Mouse (Mus musculus): Measurements from ENCODE around the gene Rnf220. TPM values are rescaled to one million over a fixed set of nuclear protein-coding genes. Genes with fewer than 3 reads are reported as not detected.

The Rnf220 gene
- polyA plus RNA-seq, 1 experiment from 2014 or later: 115 TPM

- WGBS: 72% methylated on average over 1 of the region's 1 CpGs
- H3K36me3 ChIP-seq (ENCODE audit: poor library complexity, severe bottlenecking): no peaks in the 10 kb centered on the region
- H3K27ac ChIP-seq: no peak overlapping the region
- no peaks in the 10 kb centered on the region for H3K27me3 ChIP-seq
- H3K4me2 ChIP-seq: peak overlapping the region; percentile 62
- no peak for ATAC-seq
- peaks cover 28% of the 10 kb centered on the region; the same call in 1 of the 2 replicates for H3K4me1 ChIP-seq
- no peaks in the 10 kb centered on the region for H3K9me3 ChIP-seq (replicated peaks)
- no peak overlapping the region for H3K4me3 ChIP-seq
- H3K9ac ChIP-seq: no peak overlapping the region
Observed at GRCm38 (mm10) chr4:117250982-117251381, 245.9 kb downstream of the Rnf220 start.

DNA sequence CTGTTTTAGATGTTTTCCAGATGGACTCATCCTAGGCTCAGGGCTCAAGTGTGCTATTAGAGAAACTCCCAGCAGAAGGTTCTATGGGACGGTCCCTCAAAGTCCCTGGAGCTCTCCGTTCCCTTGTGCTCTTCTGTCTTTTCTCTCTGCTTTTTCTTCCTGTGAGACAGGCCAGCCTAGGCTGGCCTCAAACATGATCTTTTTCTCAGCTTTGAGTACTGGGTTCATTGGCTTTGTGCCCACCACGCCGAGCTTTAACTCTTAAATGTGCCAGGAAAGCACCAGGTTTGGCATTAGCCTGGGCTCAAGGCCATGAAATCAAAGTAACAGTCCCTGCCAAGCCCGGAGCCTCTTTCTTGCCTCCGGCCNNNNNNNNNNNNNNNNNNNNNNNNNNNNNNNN lies 256.0 kb downstream of the Rnf220 start:
- 0 out of 2 replicates have a peak, but pooled peaks cover 3% of the 10 kb centered on the region for H3K4me1 ChIP-seq
- no peaks in the 10 kb centered on the region for H3K9me3 ChIP-seq (replicated peaks)
- H3K4me2 ChIP-seq: no peak overlapping the region
- 78% methylated on average over 6 of the region's 6 CpGs for WGBS
- H3K36me3 ChIP-seq (ENCODE audit: poor library complexity, severe bottlenecking): no peaks in the 10 kb centered on the region
- H3K9ac ChIP-seq: no peak overlapping the region
- no peak overlapping the region for H3K27ac ChIP-seq
- H3K4me3 ChIP-seq: no peak overlapping the region
- no peaks in the 10 kb centered on the region for H3K27me3 ChIP-seq
- no peak for ATAC-seq

DNA sequence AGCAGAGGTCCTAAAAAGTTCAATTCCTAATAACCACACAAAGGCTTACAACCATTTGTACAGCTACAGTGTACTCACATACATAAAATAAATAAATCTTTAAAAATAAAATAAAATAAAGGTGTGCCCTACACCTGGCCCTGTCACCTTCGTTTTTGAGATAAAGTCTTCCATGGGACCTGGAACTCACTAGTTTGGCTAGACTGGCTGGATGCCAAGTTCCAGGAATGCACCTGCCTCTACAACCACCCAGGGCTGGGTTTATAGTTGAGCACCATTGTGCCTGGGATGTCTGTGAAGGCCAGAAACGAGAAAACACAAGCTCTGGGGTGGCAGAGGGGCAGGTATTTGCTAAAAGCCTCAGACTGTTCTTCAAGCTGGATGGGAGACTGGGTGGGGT lies 257.7 kb downstream of the Rnf220 start:
- WGBS: 52% methylated on average over 2 of the region's 2 CpGs
- no peak for ATAC-seq
- Histone ChIP-seq H3K27me3 (no peaks in the 10 kb centered on the region), H3K36me3 (ENCODE audit: poor library complexity, severe bottlenecking) (no peaks in the 10 kb centered on the region), H3K27ac (no peak overlapping the region), H3K9ac (no peak overlapping the region), H3K4me3 (no peak overlapping the region), H3K4me2 (no peak overlapping the region), H3K9me3 (replicated peaks) (no peaks in the 10 kb centered on the region), H3K4me1 (0 out of 2 replicates have a peak, but pooled peaks cover 3% of the 10 kb centered on the region)

DNA sequence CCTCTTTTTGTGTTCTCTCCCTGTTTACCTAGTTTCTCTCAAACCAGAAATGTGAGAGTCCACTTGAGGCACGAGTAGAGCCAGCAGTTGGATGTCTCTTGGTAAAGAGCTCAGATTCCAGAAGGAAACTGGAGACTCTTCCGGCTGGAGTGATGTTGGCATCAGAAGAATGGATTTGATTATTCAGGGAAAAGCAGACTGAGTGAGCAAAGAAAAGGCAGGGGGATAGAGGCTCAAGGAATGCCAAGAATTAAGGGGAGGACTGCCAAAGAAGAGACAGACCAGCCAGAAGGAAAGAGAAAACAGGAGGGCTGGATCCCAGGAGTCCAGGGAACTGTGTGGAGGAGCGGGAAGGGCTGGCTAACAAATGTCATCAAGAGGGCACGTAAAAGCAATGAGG lies 261.0 kb downstream of the Rnf220 start:
- Histone ChIP-seq H3K27ac (no peak overlapping the region), H3K4me1 (0 out of 2 replicates have a peak, but pooled peaks cover 2% of the 10 kb centered on the region), H3K36me3 (ENCODE audit: poor library complexity, severe bottlenecking) (no peaks in the 10 kb centered on the region), H3K4me3 (no peak overlapping the region), H3K9ac (no peak overlapping the region), H3K4me2 (no peak overlapping the region), H3K27me3 (no peaks in the 10 kb centered on the region), H3K9me3 (replicated peaks) (no peaks in the 10 kb centered on the region)
- no peak for ATAC-seq
- 68% methylated on average over 4 of the region's 4 CpGs for WGBS

- no peak overlapping the region for H3K4me3 ChIP-seq
- H3K4me1 ChIP-seq: no peaks in the 10 kb centered on the region
- WGBS: 63% methylated on average over 7 of the region's 7 CpGs
- H3K36me3 ChIP-seq (ENCODE audit: poor library complexity, severe bottlenecking): no peaks in the 10 kb centered on the region
- ATAC-seq: no peak
- no peaks in the 10 kb centered on the region for H3K9me3 ChIP-seq (replicated peaks)
- no peak overlapping the region for H3K9ac ChIP-seq
- no peak overlapping the region for H3K27ac ChIP-seq
- H3K27me3 ChIP-seq: no peaks in the 10 kb centered on the region
- no peak overlapping the region for H3K4me2 ChIP-seq
Observed at GRCm38 (mm10) chr4:117234166-117234741, 262.6 kb downstream of the Rnf220 start.

- 86% methylated on average over 2 of the region's 2 CpGs for WGBS
- no peak overlapping the region for H3K9ac ChIP-seq
- H3K27me3 ChIP-seq: no peaks in the 10 kb centered on the region
- H3K36me3 ChIP-seq (ENCODE audit: poor library complexity, severe bottlenecking): no peaks in the 10 kb centered on the region
- ATAC-seq: no peak
- H3K9me3 ChIP-seq (replicated peaks): no peaks in the 10 kb centered on the region
- H3K4me3 ChIP-seq: no peak overlapping the region
- no peaks in the 10 kb centered on the region for H3K4me1 ChIP-seq
- H3K27ac ChIP-seq: no peak overlapping the region
- H3K4me2 ChIP-seq: no peak overlapping the region
Observed at GRCm38 (mm10) chr4:117231208-117231607, 265.6 kb downstream of the Rnf220 start.

DNA sequence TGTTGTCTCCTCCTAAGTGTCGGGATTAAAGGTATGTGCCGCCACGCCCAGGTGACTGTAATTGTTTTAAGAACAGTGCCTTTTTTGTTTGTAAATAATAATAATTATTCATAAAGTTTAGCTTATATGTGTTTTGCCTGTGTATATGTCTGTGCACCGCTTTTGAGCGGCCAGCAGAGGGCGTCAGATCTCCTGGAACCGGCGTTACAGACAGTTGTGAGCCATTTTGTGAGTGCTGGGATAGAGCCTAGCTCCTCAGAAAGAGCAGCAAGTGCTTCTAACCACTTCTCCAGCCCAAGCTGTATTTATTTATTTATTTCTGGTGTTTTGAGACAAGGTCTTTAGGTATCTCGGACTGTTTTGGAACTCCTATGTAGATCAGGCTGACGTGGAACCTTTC lies 266.5 kb downstream of the Rnf220 start:
- H3K27me3 ChIP-seq: no peaks in the 10 kb centered on the region
- no peaks in the 10 kb centered on the region for H3K36me3 ChIP-seq (ENCODE audit: poor library complexity, severe bottlenecking)
- ATAC-seq: no peak
- H3K4me2 ChIP-seq: no peak overlapping the region
- no peak overlapping the region for H3K27ac ChIP-seq
- no peaks in the 10 kb centered on the region for H3K9me3 ChIP-seq (replicated peaks)
- H3K9ac ChIP-seq: no peak overlapping the region
- 48% methylated on average over 10 of the region's 10 CpGs for whole genome bisulfite sequencing
- H3K4me3 ChIP-seq: no peak overlapping the region
- no peaks in the 10 kb centered on the region for H3K4me1 ChIP-seq

- ATAC-seq: no peak
- Histone ChIP-seq H3K4me3 (no peak overlapping the region), H3K36me3 (ENCODE audit: poor library complexity, severe bottlenecking) (no peaks in the 10 kb centered on the region), H3K4me2 (no peak overlapping the region), H3K9me3 (replicated peaks) (no peaks in the 10 kb centered on the region), H3K9ac (no peak overlapping the region), H3K27me3 (no peaks in the 10 kb centered on the region), H3K27ac (no peak overlapping the region), H3K4me1 (no peaks in the 10 kb centered on the region)
- WGBS: 82% methylated on average over 15 of the region's 15 CpGs
Observed at GRCm38 (mm10) chr4:117229590-117229989, 267.3 kb downstream of the Rnf220 start.

DNA sequence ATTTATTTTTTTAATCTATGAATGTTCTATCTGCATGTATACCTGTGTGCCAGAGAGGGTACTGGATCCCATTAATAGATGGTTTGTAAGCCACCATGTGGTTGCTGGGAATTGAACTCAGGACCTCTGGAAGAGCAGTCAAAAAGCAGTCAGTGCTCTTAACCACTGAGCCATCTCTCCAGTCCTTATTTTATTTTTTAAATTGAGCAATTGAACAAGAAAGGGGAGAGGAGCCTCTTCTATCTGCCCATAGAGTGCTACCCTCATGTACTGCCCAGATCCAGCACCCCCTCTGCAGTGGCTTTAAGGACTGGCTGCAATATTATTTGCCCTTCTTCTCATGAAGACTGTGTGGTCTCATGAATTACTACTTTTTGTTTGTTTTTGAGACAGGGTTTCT lies 271.6 kb downstream of the Rnf220 start:
- H3K36me3 ChIP-seq (ENCODE audit: poor library complexity, severe bottlenecking): no peaks in the 10 kb centered on the region
- no peak overlapping the region for H3K9ac ChIP-seq
- H3K27me3 ChIP-seq: no peaks in the 10 kb centered on the region
- no peak overlapping the region for H3K27ac ChIP-seq
- ATAC-seq: no peak
- H3K4me3 ChIP-seq: no peak overlapping the region
- H3K9me3 ChIP-seq (replicated peaks): no peaks in the 10 kb centered on the region
- no peaks in the 10 kb centered on the region for H3K4me1 ChIP-seq
- no peak overlapping the region for H3K4me2 ChIP-seq

GRCm38 (mm10) chr4:117224122-117224521 lies 272.7 kb downstream of the Rnf220 start:
- no peak for ATAC-seq
- Histone ChIP-seq H3K9ac (no peak overlapping the region), H3K9me3 (replicated peaks) (no peaks in the 10 kb centered on the region), H3K4me2 (no peak overlapping the region), H3K36me3 (ENCODE audit: poor library complexity, severe bottlenecking) (no peaks in the 10 kb centered on the region), H3K4me3 (no peak overlapping the region), H3K27me3 (no peaks in the 10 kb centered on the region), H3K27ac (no peak overlapping the region), H3K4me1 (no peaks in the 10 kb centered on the region)
- 74% methylated on average over 8 of the region's 8 CpGs for WGBS

DNA sequence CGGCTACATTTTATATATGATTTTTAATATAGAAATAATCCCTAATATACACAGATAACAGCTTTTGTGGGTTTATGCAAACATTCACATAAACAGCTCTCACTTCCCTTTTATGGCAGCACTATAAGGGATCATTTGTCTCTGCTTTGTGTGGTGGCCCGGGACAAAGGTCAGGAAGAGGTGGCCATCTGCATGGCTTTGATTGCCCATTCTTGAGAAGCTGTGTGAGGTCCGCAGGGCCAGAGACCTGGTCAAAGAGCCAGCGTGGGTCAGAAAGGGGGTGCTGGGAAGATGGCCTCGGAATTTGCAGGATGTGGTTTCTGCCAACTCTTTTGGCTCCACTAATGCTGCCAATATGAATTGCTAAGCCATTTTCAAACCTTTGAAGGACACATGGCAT lies 273.9 kb downstream of the Rnf220 start:
- WGBS: 65% methylated on average over 5 of the region's 5 CpGs
- no peak overlapping the region for H3K4me2 ChIP-seq
- no peak overlapping the region for H3K9ac ChIP-seq
- no peaks in the 10 kb centered on the region for H3K9me3 ChIP-seq (replicated peaks)
- H3K4me1 ChIP-seq: no peaks in the 10 kb centered on the region
- no peak overlapping the region for H3K4me3 ChIP-seq
- H3K27ac ChIP-seq: no peak overlapping the region
- H3K27me3 ChIP-seq: no peaks in the 10 kb centered on the region
- H3K36me3 ChIP-seq (ENCODE audit: poor library complexity, severe bottlenecking): no peaks in the 10 kb centered on the region
- ATAC-seq: no peak

DNA sequence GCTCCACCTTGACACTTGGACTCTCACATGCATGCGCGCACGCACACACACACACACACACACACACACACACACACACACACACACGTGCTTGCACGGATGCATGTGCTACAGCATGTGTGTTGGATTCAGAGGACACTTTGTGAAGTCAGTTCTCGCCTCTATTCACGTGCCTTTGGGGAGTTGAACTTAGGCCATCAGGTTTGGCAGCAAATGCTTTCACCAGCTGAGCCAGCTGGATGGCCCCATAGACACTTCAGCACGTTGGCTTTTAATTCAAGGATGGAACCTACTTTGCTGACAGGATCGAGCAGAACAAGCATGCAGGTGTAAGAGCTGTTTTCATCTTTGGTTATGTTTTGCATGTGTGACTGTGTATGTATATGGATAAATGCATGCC lies 275.0 kb downstream of the Rnf220 start:
- no peak overlapping the region for H3K4me3 ChIP-seq
- H3K27ac ChIP-seq: no peak overlapping the region
- H3K9ac ChIP-seq: no peak overlapping the region
- H3K4me2 ChIP-seq: no peak overlapping the region
- H3K36me3 ChIP-seq (ENCODE audit: poor library complexity, severe bottlenecking): no peaks in the 10 kb centered on the region
- no peak for ATAC-seq
- no peaks in the 10 kb centered on the region for H3K4me1 ChIP-seq
- H3K27me3 ChIP-seq: no peaks in the 10 kb centered on the region
- WGBS: 83% methylated on average over 9 of the region's 9 CpGs
- H3K9me3 ChIP-seq (replicated peaks): no peaks in the 10 kb centered on the region

Measured in forebrain, embryonic 13.5 days (tissue).